Mouse (Mus musculus): ENCODE measurements around the gene Zfp423.

Zfp423 gene

GRCm38 (mm10) chr8:87959320-87959920, at the start of gene Zfp423:
Gene Zfp423, minus strand, starts transcription at chr8:87959595.
- DNase-seq (ENCODE audit: low spot score in 2 of 2) = no peak

DNA sequence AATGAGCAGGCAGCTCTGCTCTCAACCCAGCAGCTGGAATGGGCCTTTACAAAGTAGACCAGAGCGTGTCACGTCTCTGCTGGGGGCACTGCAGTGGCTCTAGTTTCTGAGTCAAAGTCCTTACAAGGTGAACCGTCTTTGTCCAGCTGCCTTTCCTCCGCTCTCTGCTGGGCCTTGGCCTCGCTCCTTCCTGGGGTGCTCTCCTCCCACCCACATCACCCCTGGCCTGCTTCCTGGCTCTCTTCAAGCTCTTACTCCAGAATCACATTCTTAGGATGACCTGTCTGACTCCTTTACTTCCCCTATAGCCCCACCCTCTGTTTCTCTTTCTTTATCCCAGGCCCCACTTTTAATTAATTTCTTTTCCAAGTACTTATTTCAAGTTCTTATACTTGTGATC, 47.4 kb upstream of the Zfp423 start:
- no peak for DNase-seq (ENCODE audit: low spot score in 2 of 2)

DNA sequence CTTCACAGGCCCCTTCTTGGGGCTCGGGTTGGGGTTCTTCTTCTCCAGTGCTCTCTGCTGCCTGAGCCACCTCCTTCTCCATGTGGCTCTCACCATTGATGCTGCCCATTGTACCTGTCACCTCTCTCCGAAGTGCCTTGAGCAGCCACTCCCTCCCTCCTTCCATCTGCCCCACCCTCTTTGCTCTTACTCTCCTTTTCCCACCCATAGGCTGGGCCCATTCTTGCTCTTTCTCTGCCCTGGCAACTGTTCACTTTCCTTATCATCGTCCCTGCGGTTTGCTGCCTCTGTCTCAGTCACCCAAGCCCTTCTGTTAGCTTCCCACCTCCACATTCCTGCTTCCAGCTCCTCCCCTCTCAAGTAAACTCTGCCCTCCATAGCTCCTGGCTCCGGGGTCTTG, 25.4 kb upstream of the Zfp423 start:
- DNase-seq (ENCODE audit: low spot score in 2 of 2) = no peak

DNA sequence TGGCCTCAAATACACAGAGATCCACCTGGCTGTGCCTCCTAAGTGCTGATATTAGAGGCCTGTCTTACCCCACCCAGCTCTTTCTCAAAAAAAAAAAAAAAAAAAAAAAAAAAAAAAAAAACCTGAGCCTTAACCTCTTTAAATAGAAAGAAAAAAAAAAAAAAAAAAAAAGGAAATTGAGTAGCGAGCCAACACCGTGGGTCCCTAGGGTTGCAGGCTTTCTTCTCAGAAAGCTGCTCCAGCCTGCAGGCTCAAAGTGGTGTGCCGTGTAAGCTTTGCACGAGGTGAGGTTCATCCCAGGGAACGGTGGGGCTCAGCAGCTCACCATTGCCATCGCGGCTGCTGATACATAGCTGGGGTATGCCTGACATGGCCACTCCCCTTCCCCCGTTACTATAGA, 24.6 kb upstream of the Zfp423 start:
- no peak for DNase-seq (ENCODE audit: low spot score in 2 of 2)

DNA sequence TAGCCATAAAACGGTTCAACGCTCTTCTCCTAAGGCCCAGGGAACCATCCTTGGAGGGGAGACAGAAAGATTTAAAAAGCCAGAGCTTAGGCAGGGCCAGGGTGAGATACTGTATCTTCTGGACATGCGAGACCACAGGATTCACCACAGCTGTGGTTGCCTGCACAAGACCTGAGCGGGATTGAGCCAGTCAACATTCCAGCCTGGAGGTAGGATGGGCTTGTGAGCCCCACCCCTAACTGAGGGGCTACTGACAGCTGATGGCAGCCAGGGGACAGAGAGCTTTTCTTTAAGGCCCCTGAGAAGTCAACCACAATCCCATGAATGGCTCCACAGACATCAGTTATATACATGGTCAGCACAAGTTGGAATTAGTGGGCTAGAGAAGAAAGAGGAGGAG, 23.5 kb upstream of the Zfp423 start:
- no peak for DNase-seq (ENCODE audit: low spot score in 2 of 2)

- no peak for DNase-seq (ENCODE audit: low spot score in 2 of 2)
Observed at GRCm38 (mm10) chr8:87975466-87975809, 16.0 kb upstream of the Zfp423 start.

DNA sequence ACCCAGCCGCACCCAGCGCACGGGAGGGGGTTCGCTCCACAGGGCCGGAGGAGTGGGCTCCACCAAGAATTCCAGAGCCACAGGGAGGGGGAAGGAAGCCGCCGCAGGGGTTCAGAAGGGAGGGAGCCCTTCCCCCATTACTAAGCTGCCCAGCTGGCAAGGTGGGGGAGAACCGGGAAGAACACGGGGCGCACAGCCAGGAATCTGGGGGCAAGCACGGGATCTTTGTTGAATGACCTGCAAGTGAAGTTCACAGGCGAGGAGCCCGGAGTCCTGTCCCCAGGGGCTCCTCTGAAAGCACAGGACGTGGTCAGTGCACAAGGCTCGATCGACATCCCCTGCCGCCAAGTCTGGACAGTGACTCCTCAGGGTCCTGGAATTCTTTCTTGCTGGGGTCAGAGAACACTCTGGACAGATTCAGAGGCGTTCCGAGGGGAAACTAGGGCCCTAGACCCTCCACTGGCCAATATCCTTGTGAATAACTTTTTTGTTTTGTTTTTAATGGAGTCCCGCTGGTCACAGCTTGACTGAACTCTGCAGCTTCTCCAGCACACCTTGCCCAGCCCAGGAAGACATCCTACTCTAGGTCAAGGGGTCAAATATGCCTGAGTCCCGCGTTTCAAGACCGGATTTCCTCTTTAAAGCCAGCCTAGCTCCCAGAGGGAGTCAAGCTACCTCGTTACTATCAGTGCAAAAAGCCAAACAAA, 15.5 kb upstream of the Zfp423 start:
- no peak for DNase-seq (ENCODE audit: low spot score in 2 of 2)

- no peak for DNase-seq (ENCODE audit: low spot score in 2 of 2)
Observed at GRCm38 (mm10) chr8:87974122-87974758, 14.8 kb upstream of the Zfp423 start.

DNA sequence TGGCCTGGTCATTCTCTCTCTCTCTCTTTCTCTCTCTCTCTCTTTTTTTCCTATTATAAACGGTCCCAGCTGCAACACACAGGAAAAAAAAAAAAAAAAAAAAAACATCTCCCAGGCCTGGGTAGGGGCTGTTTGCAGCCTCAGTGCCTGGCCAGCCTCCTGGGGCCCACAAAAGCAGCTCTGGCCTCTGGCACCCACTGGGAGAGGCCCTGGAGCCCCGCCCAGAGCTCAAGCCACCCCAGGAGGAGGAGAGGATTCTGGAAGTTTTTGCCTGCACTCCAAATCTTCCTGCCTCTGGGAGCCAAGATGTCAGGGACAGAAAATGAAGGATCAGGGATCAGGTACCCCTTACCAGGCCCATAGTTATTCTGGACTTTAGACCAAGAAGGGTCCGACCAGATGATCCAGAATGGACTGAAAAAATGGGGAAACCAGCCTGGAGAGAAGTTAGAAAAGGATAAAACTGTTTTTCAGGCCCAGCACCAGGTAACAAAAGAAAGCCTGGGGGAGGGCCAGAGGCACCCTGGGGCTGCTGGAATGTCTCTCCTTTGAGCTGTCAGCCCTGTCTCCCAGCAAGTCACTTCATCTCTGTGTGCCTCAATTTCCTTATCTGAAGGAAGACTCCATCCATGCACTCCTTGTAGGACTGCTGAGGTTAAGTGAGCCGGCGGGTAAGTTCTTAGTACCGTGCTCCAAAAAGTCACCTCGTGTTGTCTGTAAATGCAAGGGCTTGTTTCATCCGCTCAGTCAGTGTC, 8.6 kb upstream of the Zfp423 start:
- no peak for DNase-seq (ENCODE audit: low spot score in 2 of 2)

- no peak for DNase-seq (ENCODE audit: low spot score in 2 of 2)
Observed at GRCm38 (mm10) chr8:87967057-87967820, 7.8 kb upstream of the Zfp423 start.

- no peak for DNase-seq (ENCODE audit: low spot score in 2 of 2)
Observed at GRCm38 (mm10) chr8:87962514-87963225, 3.3 kb upstream of the Zfp423 start.

DNA sequence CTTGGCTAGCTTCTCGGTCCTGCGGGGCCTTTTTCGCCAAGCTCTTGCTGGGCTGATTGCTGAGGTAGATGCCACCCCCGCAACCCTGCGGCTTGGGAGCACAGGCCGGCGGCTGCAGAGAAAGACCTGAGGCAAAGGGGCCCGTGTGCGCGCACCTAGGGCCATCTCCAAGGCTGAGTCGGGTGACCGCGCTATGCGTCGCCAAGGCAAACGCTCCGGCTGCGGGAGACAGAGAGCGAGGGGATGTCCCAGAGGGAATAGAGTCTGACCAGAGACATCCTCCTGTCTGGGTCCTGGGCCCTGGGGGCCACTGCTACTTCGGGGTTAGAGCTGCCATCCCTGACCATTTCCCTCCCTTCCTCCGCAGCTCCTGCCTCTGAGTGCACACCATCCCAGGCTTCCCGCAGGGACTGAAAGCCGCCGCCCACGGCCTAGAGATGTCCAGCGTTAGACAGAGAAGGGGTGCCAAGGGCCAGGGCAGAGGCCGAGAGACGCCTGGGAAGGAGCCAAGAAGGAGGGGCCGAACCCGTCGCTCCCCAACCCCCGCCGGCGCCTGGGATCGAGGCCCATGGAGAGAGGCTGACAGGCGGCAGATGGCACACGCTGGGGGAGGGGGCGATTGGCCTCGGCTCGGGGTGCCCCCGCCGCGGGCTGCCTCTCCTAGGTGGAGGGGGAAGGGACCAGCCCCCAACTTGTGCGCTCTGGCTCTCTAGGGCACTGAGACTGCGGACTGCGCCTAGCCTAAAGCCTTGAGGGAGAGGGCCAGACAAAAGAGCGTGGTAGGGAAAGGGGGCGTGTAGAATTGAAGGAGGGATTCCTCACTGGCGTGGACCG, 2.5 kb upstream of the Zfp423 start:
- no peak for DNase-seq (ENCODE audit: low spot score in 2 of 2)

DNA sequence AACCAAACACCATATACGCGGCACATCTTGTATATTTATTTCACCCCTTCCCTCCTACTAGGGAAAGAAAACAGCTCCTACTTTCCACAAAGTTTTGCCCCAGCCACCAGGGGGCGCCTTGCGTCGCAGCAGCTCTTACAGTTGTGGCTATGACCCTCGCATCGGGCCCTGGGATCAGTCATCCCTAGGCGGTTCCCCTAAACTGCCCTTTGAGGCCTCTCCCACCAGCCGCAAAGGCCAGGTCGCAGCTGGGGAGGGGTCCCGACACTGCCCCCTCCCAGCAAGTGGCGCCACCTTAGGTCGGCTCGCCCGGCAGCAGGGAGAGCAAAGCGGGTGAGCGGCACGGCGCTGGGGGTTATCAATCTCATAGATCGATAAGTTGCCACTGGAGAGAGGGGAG, 1.7 kb upstream of the Zfp423 start:
- DNase-seq (ENCODE audit: low spot score in 2 of 2) = peak in 1 of 2 experiments; percentile 26

DNA sequence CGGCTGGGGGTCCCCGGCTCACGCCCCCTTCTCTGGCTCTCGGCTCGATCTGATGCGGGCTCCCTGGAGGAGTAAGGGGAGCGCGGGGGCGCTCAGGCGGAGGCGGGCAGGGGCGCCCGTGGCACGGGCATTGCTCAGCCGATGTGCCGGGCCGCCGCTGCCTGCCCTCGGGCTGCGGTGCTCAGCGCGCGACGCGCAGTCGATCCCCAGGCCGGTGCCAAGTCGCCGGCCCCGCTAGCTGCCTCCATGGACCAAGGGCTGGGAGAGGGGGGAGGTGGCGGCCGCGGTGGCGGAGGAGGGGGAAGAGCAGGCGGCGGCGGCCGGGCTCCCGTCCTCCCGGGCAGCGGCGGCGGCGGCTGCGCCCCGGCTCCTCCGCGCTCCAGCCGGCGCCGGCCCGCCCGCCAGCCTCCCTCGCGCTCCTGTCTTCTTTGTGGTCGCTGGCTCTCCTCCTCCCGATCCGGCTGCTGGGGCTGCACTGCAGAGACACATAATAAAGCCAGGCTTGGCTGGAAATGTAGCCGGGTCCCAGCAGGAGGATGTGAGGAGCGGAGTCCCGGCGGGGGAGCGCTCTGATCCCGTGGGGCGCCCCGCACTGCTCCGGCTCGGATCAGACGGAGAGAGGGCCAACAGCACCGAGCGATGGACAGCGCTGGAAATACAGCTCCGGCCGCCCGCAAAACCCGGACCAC, 810 bp upstream of the Zfp423 start:
- no peak for DNase-seq (ENCODE audit: low spot score in 2 of 2)

DNA sequence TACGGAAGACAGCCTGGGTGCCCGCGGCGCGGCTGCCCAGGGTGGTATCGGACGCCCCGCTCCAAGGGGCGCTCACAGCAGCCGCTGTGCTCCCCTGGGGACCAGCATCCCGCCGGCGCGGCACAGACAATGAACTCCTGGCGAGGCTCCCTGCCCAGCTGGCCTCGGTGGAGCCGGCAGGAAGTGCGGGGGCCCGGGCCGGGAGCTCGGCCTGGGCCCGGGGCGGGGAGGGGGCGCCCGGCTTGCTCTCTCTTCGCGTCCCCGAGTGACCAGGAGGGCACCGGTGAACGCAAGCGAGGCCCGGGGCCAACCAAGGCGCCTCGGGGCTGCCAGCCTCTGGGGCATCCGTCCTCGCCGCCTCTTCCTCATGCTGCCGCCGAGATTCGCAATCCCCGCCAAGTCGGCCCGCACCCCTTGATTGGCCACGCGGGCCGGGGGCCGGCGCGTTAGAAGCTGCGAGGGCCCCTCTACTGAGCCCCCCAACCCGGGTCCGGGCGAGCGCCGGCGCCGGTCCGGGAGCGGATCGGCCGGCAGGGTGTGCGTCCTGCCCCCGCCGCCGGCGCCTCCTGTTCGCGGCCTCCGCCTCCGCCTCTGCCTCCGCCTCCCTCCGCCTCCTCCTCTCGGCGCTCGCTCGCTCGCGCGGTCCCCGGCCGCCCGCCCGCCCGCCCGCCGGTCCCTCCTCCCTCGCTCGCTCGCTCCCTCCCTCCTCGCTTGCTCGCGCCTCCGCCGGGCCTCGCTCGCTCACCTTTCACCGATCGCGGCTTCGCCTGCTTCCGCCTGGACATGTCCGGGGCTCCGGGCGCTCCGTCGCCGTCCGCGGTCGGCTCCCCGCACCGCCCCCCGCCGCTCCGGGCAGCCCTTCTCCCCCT, 710 bp downstream of the Zfp423 start:
- DNase-seq (ENCODE audit: low spot score in 2 of 2) = peak in 1 of 2 experiments; percentile 23

DNA sequence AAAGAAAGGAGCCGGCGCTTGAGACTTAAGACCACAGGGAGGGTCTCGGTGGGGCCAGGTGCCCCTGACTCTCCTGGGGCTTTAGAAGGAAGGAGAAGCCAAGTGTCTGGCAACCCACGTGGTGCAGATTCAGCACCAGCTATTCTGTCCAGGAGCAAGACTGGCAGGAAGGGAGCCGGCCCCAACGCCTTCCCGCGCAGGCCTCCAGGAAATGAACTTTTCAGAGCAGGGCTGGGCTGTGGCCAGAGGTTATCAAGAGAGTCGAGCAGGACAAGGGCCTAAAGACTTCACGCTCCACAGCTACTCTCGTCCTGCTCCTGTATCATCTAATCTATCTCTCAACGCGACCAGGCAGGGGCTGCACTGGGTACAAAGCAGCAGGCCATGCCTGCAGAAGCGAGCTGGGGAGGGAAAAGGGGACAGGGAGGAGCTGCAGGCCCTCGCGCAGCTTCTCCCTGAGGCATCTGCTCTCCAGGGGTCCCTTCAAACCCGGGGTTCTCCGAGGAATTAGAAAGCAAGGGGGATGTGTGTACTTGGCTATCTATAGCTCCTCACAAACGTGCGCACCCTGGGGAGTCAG, 1.4 kb downstream of the Zfp423 start:
- DNase-seq (ENCODE audit: low spot score in 2 of 2) = no peak

- no peak for DNase-seq (ENCODE audit: low spot score in 2 of 2)
Observed at GRCm38 (mm10) chr8:87956001-87956400, 3.4 kb downstream of the Zfp423 start.

- DNase-seq (ENCODE audit: low spot score in 2 of 2) = no peak
Observed at GRCm38 (mm10) chr8:87953473-87953872, 5.9 kb downstream of the Zfp423 start.

Measured in thymus, postnatal 10 days (tissue).